Mouse (Mus musculus): ENCODE measurements around the gene Rnf151.

- TF ChIP-seq CTCF (conservative IDR thresholded peaks at IDR 0.05; ENCODE audit: low read length): no peak
- no peak for TF ChIP-seq POU5F1 (IDR thresholded peaks at IDR 0.05; ENCODE audit: borderline replicate concordance, low read length)
These were observed 9.2 kb downstream of the Rnf151 start for GRCm38 (mm10) chr17:24708646-24709045.
